Mouse (Mus musculus): ENCODE data around the gene Gm21738.
"Not testable (repeated sequence)": the region's sequence is repeated elsewhere in the genome, so short reads cannot be mapped to it uniquely, and the experiment has no call there.

Gm21738 gene

GRCm38 (mm10) chr14:19418830-19419229, at the start of gene Gm21738:
Gene Gm21738 (minus strand): TSS chr14:19418930.
- not testable (repeated sequence) for DNase-seq (ENCODE audit: low spot score in 2 of 2)

GRCm38 (mm10) chr14:19383741-19384140, 35.0 kb downstream of the Gm21738 start:
- not testable (repeated sequence) for DNase-seq (ENCODE audit: low spot score in 2 of 2)
